Mouse (Mus musculus): ENCODE data around the gene Trem2. TPM values are rescaled to one million over a fixed set of nuclear protein-coding genes. Genes with fewer than 3 reads are reported as not detected.

Gene Trem2
- total and polyA plus RNA-seq, 3 experiments = not detected

GRCm38 (mm10) chr17:48389442-48389841 lies 43.2 kb downstream of the Trem2 start:
- H3K36me3 ChIP-seq (replicated peaks in 1 of 2; ENCODE audit: control insufficient read depth in 1 of 2, insufficient read depth in 1 of 2, low read length in 1 of 2) = peaks cover 68 to 88% of the 10 kb centered on the region in 2 experiments
- no peak for TF ChIP-seq TCF12 (IDR thresholded peaks at IDR 0.05; ENCODE audit: low read depth, low read length)
- TF ChIP-seq ZC3H11A (IDR thresholded peaks at IDR 0.05; ENCODE audit: low read depth, low read length) = no peak
- no peak for TF ChIP-seq ETS1 (conservative IDR thresholded peaks at IDR 0.05; ENCODE audit: low read depth, low read length)
- no peak for TF ChIP-seq ELF1 (IDR thresholded peaks at IDR 0.05; ENCODE audit: low read depth, low read length)
- TF ChIP-seq ZKSCAN1 (IDR thresholded peaks at IDR 0.05; ENCODE audit: borderline replicate concordance, low read depth, low read length) = no peak
- no peak for TF ChIP-seq RCOR1 (conservative IDR thresholded peaks at IDR 0.05; ENCODE audit: low read depth, low read length)
- no peak for TF ChIP-seq PAX5 (IDR thresholded peaks at IDR 0.05; ENCODE audit: low read length)
- no peak for TF ChIP-seq TBP (conservative IDR thresholded peaks at IDR 0.05; ENCODE audit: low read depth, low read length)
- no peak for TF ChIP-seq EP300 (IDR thresholded peaks at IDR 0.05; ENCODE audit: low read length)
- no peak for TF ChIP-seq CHD1 (IDR thresholded peaks at IDR 0.05; ENCODE audit: low read depth, low read length)
- no peak for TF ChIP-seq UBTF (IDR thresholded peaks at IDR 0.05; ENCODE audit: low read depth, low read length)
- TF ChIP-seq USF1 (IDR thresholded peaks at IDR 0.05; ENCODE audit: low read depth, low read length) = no peak
- TF ChIP-seq MAFK (IDR thresholded peaks at IDR 0.05; ENCODE audit: insufficient replicate concordance, low read length) = no peak
- no peak for TF ChIP-seq NELFE (IDR thresholded peaks at IDR 0.05; ENCODE audit: low read depth, low read length)
- TF ChIP-seq MAZ (IDR thresholded peaks at IDR 0.05; ENCODE audit: low read depth, low read length) = no peak
- no peak for TF ChIP-seq IRF4 (IDR thresholded peaks at IDR 0.05; ENCODE audit: low read depth, low read length)
- H3K9me3 ChIP-seq (replicated peaks; ENCODE audit: low read length) = no peaks in the 10 kb centered on the region
- DNase-seq (ENCODE audit: extremely low read depth) = no peak
- H3K27me3 ChIP-seq (replicated peaks) = no peaks in the 10 kb centered on the region
- in situ Hi-C loops (cut with MboI; ENCODE audit: low pct_ligation_motif_present, low pct_unique_long_range_greater_than_20kb, low sequenced_read_pairs) = no loop called here
- dilution Hi-C loops (cut with MboI; ENCODE audit: extremely low pct_ligation_motif_present, extremely low pct_unique_long_range_greater_than_20kb, low sequenced_read_pairs) = no loop called here
- no peak overlapping the region for H3K4me3 ChIP-seq (replicated peaks in 1 of 3; ENCODE audit: low read depth in 2 of 3, low read length in 2 of 3, poor library complexity in 1 of 3)
- peaks cover 0 to 11% of the 10 kb centered on the region in 2 experiments; a peak in 2 of 4 replicates for H3K4me1 ChIP-seq (ENCODE audit: control insufficient read depth in 1 of 2, insufficient read depth in 2 of 2)
- no peak overlapping the region for H3K9ac ChIP-seq (ENCODE audit: insufficient read depth, low read depth)
- H3K4me2 ChIP-seq (ENCODE audit: insufficient read depth, low read depth, poor library complexity, severe bottlenecking) = no peak overlapping the region
- H3K79me2 ChIP-seq (replicated peaks; ENCODE audit: control insufficient read depth, extremely low read depth, insufficient read depth, poor library complexity, severe bottlenecking) = no peaks in the 10 kb centered on the region
- no peak overlapping the region for H3K27ac ChIP-seq (ENCODE audit: insufficient read depth, low read depth)

GRCm38 (mm10) chr17:48391446-48391845 lies 45.2 kb downstream of the Trem2 start:
- in situ Hi-C loops (cut with MboI; ENCODE audit: low pct_ligation_motif_present, low pct_unique_long_range_greater_than_20kb, low sequenced_read_pairs) = no loop called here
- TF ChIP-seq HCFC1 (IDR thresholded peaks at IDR 0.05; ENCODE audit: low read depth, low read length) (no peak), IRF4 (IDR thresholded peaks at IDR 0.05; ENCODE audit: low read depth, low read length) (no peak), POLR2A (IDR thresholded peaks at IDR 0.05; ENCODE audit: low read depth, low read length) (peak; percentile 16; the same call in 1 of the 2 replicates)
- no peak overlapping the region for H3K9ac ChIP-seq (ENCODE audit: insufficient read depth, low read depth)
- no peak for DNase-seq (ENCODE audit: extremely low read depth)
- H3K4me1 ChIP-seq (ENCODE audit: control insufficient read depth in 1 of 2, insufficient read depth in 2 of 2) = peaks cover 0 to 1% of the 10 kb centered on the region in 2 experiments; a peak in 2 of 4 replicates
- H3K79me2 ChIP-seq (replicated peaks; ENCODE audit: control insufficient read depth, extremely low read depth, insufficient read depth, poor library complexity, severe bottlenecking) = peaks cover 2% of the 10 kb centered on the region
- dilution Hi-C loops (cut with MboI; ENCODE audit: extremely low pct_ligation_motif_present, extremely low pct_unique_long_range_greater_than_20kb, low sequenced_read_pairs) = no loop called here
- no peak overlapping the region for H3K4me3 ChIP-seq (replicated peaks in 1 of 3; ENCODE audit: low read depth in 2 of 3, low read length in 2 of 3, poor library complexity in 1 of 3)
- H3K36me3 ChIP-seq (replicated peaks in 1 of 2; ENCODE audit: control insufficient read depth in 1 of 2, insufficient read depth in 1 of 2, low read length in 1 of 2) = peaks cover 82 to 99% of the 10 kb centered on the region in 2 experiments
- H3K27ac ChIP-seq (ENCODE audit: insufficient read depth, low read depth) = no peak overlapping the region
- no peaks in the 10 kb centered on the region for H3K9me3 ChIP-seq (replicated peaks; ENCODE audit: low read length)
- H3K4me2 ChIP-seq (ENCODE audit: insufficient read depth, low read depth, poor library complexity, severe bottlenecking) = no peak overlapping the region
- H3K27me3 ChIP-seq (replicated peaks) = no peaks in the 10 kb centered on the region

All from CH12.LX (cell line).